Mouse (Mus musculus) adrenal gland, postnatal 36 days (tissue): ENCODE measurements around the gene Tgm1. TPM values are rescaled to one million over a fixed set of nuclear protein-coding genes. Genes with fewer than 3 reads are reported as not detected.
A peak's percentile ranks its signal among the peaks of the same experiment; 100 is the strongest.

ENCODE experiments used
- DNase-seq, 2 experiments: peaks; one replicate each; pipeline ENCODE4 v3.0.0; 2021; ENCODE audit warnings: mixed read lengths in 1 of 2
- total RNA-seq, 2 experiments: library from RNA; stranded (reverse); gene quantifications; 2 replicates each; pipeline ENCODE4 v1.2.3; 2021

Tgm1 gene
- total RNA-seq, 2 experiments from 2014 or later: 0.26 TPM

GRCm38 (mm10) chr14:55723433-55723832 lies 9.7 kb upstream of the Tgm1 start:
- DNase-seq: no peak

- no peak for DNase-seq
Measured at GRCm38 (mm10) chr14:55722438-55722945, 8.8 kb upstream of the Tgm1 start.

- peak; percentile 94 to 97 for DNase-seq
Measured at GRCm38 (mm10) chr14:55721700-55722437, 8.1 kb upstream of the Tgm1 start, which contains the start of gene Rabggta. Gene Rabggta (minus strand): TSS chr14:55722263.

GRCm38 (mm10) chr14:55721076-55721475 lies 7.3 kb upstream of the Tgm1 start:
- DNase-seq: no peak

GRCm38 (mm10) chr14:55720666-55721065 lies 6.9 kb upstream of the Tgm1 start:
- no peak for DNase-seq

- no peak for DNase-seq
Measured at GRCm38 (mm10) chr14:55719737-55720136, 6.0 kb upstream of the Tgm1 start.

- DNase-seq: no peak
Measured at GRCm38 (mm10) chr14:55716884-55717283, 3.2 kb upstream of the Tgm1 start.

GRCm38 (mm10) chr14:55716271-55716670 lies 2.5 kb upstream of the Tgm1 start:
- no peak for DNase-seq

- no peak for DNase-seq
Measured at GRCm38 (mm10) chr14:55714893-55715292, 1.2 kb upstream of the Tgm1 start.

- peak; percentile 15 to 42 for DNase-seq
Measured at GRCm38 (mm10) chr14:55713007-55713728, 558 bp downstream of the Tgm1 start.

- no peak for DNase-seq
Measured at GRCm38 (mm10) chr14:55711786-55712185, 1.9 kb downstream of the Tgm1 start.

GRCm38 (mm10) chr14:55709509-55709908 lies 4.2 kb downstream of the Tgm1 start:
- DNase-seq: no peak

GRCm38 (mm10) chr14:55707397-55707796 lies 6.3 kb downstream of the Tgm1 start:
- no peak for DNase-seq

GRCm38 (mm10) chr14:55706051-55706600 lies 7.6 kb downstream of the Tgm1 start:
- no peak for DNase-seq

GRCm38 (mm10) chr14:55702761-55703160 lies 11.0 kb downstream of the Tgm1 start:
- no peak for DNase-seq

- no peak for DNase-seq
Measured at GRCm38 (mm10) chr14:55701131-55701530, 12.6 kb downstream of the Tgm1 start.

GRCm38 (mm10) chr14:55697226-55697625 lies 16.5 kb downstream of the Tgm1 start:
- DNase-seq: no peak

- no peak for DNase-seq
Measured at GRCm38 (mm10) chr14:55689433-55689832, 24.3 kb downstream of the Tgm1 start.

GRCm38 (mm10) chr14:55682118-55682493 lies 31.6 kb downstream of the Tgm1 start:
- no peak for DNase-seq

GRCm38 (mm10) chr14:55681160-55682117 lies 32.3 kb downstream of the Tgm1 start, which contains the start of gene Tinf2:
Gene Tinf2 (minus strand): TSS chr14:55681820.
- peak; percentile 94 to 95 for DNase-seq

GRCm38 (mm10) chr14:55677615-55678014 lies 36.1 kb downstream of the Tgm1 start:
- no peak for DNase-seq

- DNase-seq: no peak
Measured at GRCm38 (mm10) chr14:55672741-55673060, 41.0 kb downstream of the Tgm1 start.
